Mouse (Mus musculus) olfactory bulb, adult 2 months (tissue): ENCODE results near the gene Ssbp4. TPM values are rescaled to one million over a fixed set of nuclear protein-coding genes. Genes with fewer than 3 reads are reported as not detected.

ENCODE experiments used
- H3K27ac ChIP-seq: fragments of 200-500 bp; 2 replicates; pipeline ENCODE4 v1.5.1; 2012; ENCODE audit warnings: low read depth, low read length; ENCODE audit not compliant: insufficient read depth
- H3K4me1 ChIP-seq: fragments of 200-500 bp; 2 replicates; pipeline ENCODE4 v1.6.1; 2012; ENCODE audit warnings: low read length; ENCODE audit not compliant: control insufficient read depth, insufficient read depth
- H3K4me3 ChIP-seq: fragments of 200-500 bp; 2 replicates; pipeline ENCODE4 v1.5.1; 2012; ENCODE audit warnings: mild to moderate bottlenecking, low read depth, low read length, moderate library complexity; ENCODE audit not compliant: insufficient read depth
- CTCF ChIP-seq: fragments of 200-500 bp; IDR thresholded peaks from 2 replicates; pipeline ENCODE4 v1.5.1; 2012; ENCODE audit warnings: low read depth, mild to moderate bottlenecking, low read length, moderate library complexity; ENCODE audit not compliant: insufficient read depth
- POLR2A ChIP-seq: fragments of 200-500 bp; IDR thresholded peaks from 2 replicates; pipeline ENCODE4 v1.6.1; 2012; ENCODE audit warnings: mild to moderate bottlenecking, low read depth, low read length, moderate library complexity; ENCODE audit not compliant: insufficient read depth
- WGBS: fragments of 180-500 bp; shearing (Covaris S2); methylation state at CpG from one replicate; pipeline ENCODE4 v1.1.7; 2018; 5-methylcytosine and 5-hydroxymethylcytosine counted together
- polyA plus RNA-seq: library from polyadenylated mRNA; stranded (reverse); fragments of >200 nt; gene quantifications from 2 replicates; pipeline ENCODE4 v1.2.4, GENCODE M21; 2012; ENCODE audit warnings: low replicate concordance; ENCODE audit not compliant: missing spikeins, insufficient read depth, insufficient read length

Ssbp4 gene
- polyA plus RNA-seq, 1 experiment, result not detected

- Histone ChIP-seq H3K4me3 (peak overlapping the region; percentile 87; the same call in 1 of the 2 replicates), H3K4me1 (peaks cover 78% of the 10 kb centered on the region), H3K27ac (no peak overlapping the region)
- TF ChIP-seq POLR2A (no peak), CTCF (no peak)
- 89% methylated on average over 9 of the region's 9 CpGs for WGBS
Measured at GRCm38 (mm10) chr8:70605871-70606779, 2.5 kb downstream of the Ssbp4 start.

GRCm38 (mm10) chr8:70604558-70604957, 4.1 kb downstream of the Ssbp4 start:
- Histone ChIP-seq H3K4me3 (no peak overlapping the region), H3K4me1 (peaks cover 79% of the 10 kb centered on the region), H3K27ac (no peak overlapping the region)
- WGBS, result 87% methylated on average over 7 of the region's 7 CpGs
- no peak for TF ChIP-seq POLR2A
- no peak for TF ChIP-seq CTCF

- WGBS, result 92% methylated on average over 13 of the region's 13 CpGs
- Histone ChIP-seq H3K4me1 (peaks cover 80% of the 10 kb centered on the region), H3K27ac (no peak overlapping the region), H3K4me3 (no peak overlapping the region)
- TF ChIP-seq POLR2A, result no peak
- no peak for TF ChIP-seq CTCF
Measured at GRCm38 (mm10) chr8:70602139-70602811, 6.4 kb downstream of the Ssbp4 start.

- Histone ChIP-seq H3K27ac (0 out of 2 replicates have a peak overlapping the region, but pooled peaks have one; percentile 42), H3K4me3 (peak overlapping the region; percentile 18; the same call in 1 of the 2 replicates), H3K4me1 (peaks cover 75% of the 10 kb centered on the region)
- TF ChIP-seq CTCF (no peak), POLR2A (no peak)
- 2% methylated on average over 26 of the region's 26 CpGs for WGBS
Measured at GRCm38 (mm10) chr8:70601271-70601649, 7.4 kb downstream of the Ssbp4 start.

- TF ChIP-seq CTCF (no peak), POLR2A (no peak)
- peaks cover 73% of the 10 kb centered on the region for H3K4me1 ChIP-seq
- no peak overlapping the region for H3K4me3 ChIP-seq
- peak overlapping the region; percentile 49; the same call in 1 of the 2 replicates for H3K27ac ChIP-seq
- WGBS, result 38% methylated on average over 10 of the region's 10 CpGs
Measured at GRCm38 (mm10) chr8:70600473-70601270, 8.0 kb downstream of the Ssbp4 start.

GRCm38 (mm10) chr8:70599507-70600290, 9.0 kb downstream of the Ssbp4 start:
- H3K4me1 ChIP-seq, result peaks cover 75% of the 10 kb centered on the region
- no peak for TF ChIP-seq POLR2A
- no peak for TF ChIP-seq CTCF
- WGBS, result 78% methylated on average over 12 of the region's 12 CpGs

GRCm38 (mm10) chr8:70598722-70599121, 9.9 kb downstream of the Ssbp4 start:
- H3K27ac ChIP-seq, result no peak overlapping the region
- TF ChIP-seq CTCF (no peak), POLR2A (no peak)
- H3K4me3 ChIP-seq, result 0 out of 2 replicates have a peak overlapping the region, but pooled peaks have one; percentile 37
- peaks cover 76% of the 10 kb centered on the region for H3K4me1 ChIP-seq
- WGBS, result 27% methylated on average over 10 of the region's 10 CpGs

More at GRCm38 (mm10) chr8:70599507-70600290, 9.0 kb downstream of the Ssbp4 start:
- Histone ChIP-seq H3K27ac (no peak overlapping the region), H3K4me3 (no peak overlapping the region)

- WGBS, result 9% methylated on average over 29 of the region's 29 CpGs
- TF ChIP-seq CTCF (peak; percentile 66), POLR2A (no peak)
Measured at GRCm38 (mm10) chr8:70598283-70598682, 10.4 kb downstream of the Ssbp4 start.

More at GRCm38 (mm10) chr8:70598283-70598682, 10.4 kb downstream of the Ssbp4 start:
- Histone ChIP-seq H3K27ac (no peak overlapping the region), H3K4me3 (peak overlapping the region; percentile 37), H3K4me1 (peaks cover 79% of the 10 kb centered on the region)
